In the genomic region with DNA sequence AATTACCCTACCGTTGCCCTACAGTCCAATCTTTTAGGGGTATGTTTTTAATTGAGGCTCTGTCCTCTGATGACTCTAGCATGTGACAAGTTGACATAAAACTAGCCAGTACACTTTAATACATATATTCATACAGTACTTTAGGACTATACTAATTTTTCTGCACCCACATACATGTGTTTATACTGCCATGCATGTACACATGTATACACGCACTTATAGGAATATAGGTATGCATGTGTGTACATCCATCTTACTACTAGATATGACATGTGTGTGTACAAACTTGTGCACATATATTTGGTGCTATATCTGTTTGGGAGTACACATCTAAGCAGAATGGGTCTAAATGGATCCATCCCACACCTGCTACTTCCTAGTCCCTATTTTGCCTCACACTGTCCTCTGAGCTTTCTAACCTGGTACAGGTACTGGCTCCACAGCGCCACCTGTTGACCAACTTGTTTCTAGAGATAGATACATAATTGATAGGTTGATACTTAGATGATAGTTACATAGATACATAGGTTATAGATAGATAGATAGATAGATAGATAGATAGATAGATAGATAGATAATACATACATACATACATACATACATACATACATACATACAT, we compare ENCODE assay signal across 8 mouse cellular contexts.
A peak's percentile ranks its signal among the peaks of the same experiment; 100 is the strongest.
DNase-seq lines count a peak whose midpoint lies in the region; ATAC-seq lines count a peak whose summit lies in the region.

No protein-coding gene starts in this region.

- DNase-seq in A20 (ENCODE audit: low read depth, low spot score) = peak; percentile 51
- DNase-seq in Muller cell, postnatal 12 days (ENCODE audit: inconsistent ontology term) = peak; percentile 22
- DNase-seq in cerebellum, adult 9-10 months = peak; percentile 85
- peak; percentile 79 to 95 for DNase-seq in kidney, postnatal 25 days
- peak; percentile 50 to 66 for DNase-seq in lung, adult 18-20 months
- peak; percentile 68 for DNase-seq in retina, postnatal 1 day
- DNase-seq in urinary bladder, postnatal 36 days (ENCODE audit: low spot score in 2 of 2) = peak; percentile 34 to 68

- peak; percentile 63 for ATAC-seq in granulocyte monocyte progenitor cell, adult 5-6 weeks (replicated peaks; ENCODE audit: poor library complexity, severe bottlenecking)

Comparison
In these comparisons a context has a peak if more than half of its experiments do, and no peak if none do; other contexts are left out.
1. Peak in every context shown above with its lines: DNase-seq and ATAC-seq.
2. DNase-seq: peak in every context shown above with its lines; median percentile 87 in kidney, postnatal 25 days; 85 in cerebellum, adult 9-10 months; 68 in retina, postnatal 1 day; 58 in lung, adult 18-20 months; 51 in A20; 51 in urinary bladder, postnatal 36 days; 22 in Muller cell, postnatal 12 days.